Mouse (Mus musculus) layer of hippocampus, adult 8-10 months (tissue): Measurements from ENCODE around the gene Raly. TPM values are rescaled to one million over a fixed set of nuclear protein-coding genes. Genes with fewer than 3 reads are reported as not detected.
"Not testable (repeated sequence)": the region's sequence is repeated elsewhere in the genome, so short reads cannot be mapped to it uniquely, and the experiment has no call there.

Experiments
- DNase-seq, 2 experiments: peaks; one replicate each; pipeline ENCODE4 v3.0.0; 2022; ENCODE audit warnings: low spot score in 2 of 2
- total RNA-seq, 4 experiments: library from RNA; stranded (reverse); gene quantifications; 2 replicates each; pipeline ENCODE4 v1.2.4; 2022

Raly gene
- total RNA-seq, 4 experiments from 2014 or later: 63.5 to 70.0 (median 64.6) TPM

DNA sequence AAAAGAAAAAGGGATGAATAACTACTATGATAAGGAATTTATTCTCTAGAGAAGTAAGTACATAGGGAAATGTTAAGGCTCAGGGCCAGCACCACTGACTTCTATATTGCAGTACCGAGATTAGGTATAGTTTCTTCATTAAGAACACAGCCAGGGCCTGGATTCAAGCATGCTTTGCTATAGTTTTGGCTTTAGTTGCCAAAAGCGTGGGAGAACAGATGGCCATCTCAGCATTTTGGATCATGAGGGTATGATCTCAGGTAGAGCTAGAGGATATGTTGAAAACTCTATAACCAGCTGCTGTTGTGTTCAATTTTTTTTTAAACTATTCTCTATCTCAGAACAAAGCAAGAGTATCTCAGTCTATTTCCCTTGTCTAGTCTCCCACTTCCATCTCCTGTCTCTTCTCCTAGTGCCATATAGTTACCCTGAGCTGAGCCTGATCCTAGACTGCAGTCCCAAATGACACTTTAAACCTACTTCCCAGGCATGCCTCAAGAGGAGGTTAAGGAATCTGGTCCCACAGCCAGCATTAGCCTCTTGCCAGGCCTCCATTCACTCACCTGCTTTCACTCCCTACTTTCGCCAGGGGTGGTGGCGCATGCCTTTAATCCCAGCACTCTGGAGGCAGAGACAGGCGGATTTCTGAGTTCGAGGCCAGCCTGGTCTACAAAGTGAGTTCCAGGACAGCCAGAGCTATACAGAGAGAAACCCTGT, 43.4 kb downstream of the Raly start:
- no peak for DNase-seq

GRCm38 (mm10) chr2:154836537-154836936, 45.6 kb downstream of the Raly start:
- no peak for DNase-seq

GRCm38 (mm10) chr2:154848086-154848485, 57.2 kb downstream of the Raly start:
- DNase-seq: no peak

- DNase-seq: peak; percentile 32 to 69
Observed at GRCm38 (mm10) chr2:154855383-154855782, 64.5 kb downstream of the Raly start.

- no peak for DNase-seq
Observed at GRCm38 (mm10) chr2:154863672-154864071, 72.8 kb downstream of the Raly start.

- no peak for DNase-seq
Observed at GRCm38 (mm10) chr2:154865696-154866095, 74.8 kb downstream of the Raly start.

GRCm38 (mm10) chr2:154868106-154868505, 77.2 kb downstream of the Raly start:
- no peak for DNase-seq

DNA sequence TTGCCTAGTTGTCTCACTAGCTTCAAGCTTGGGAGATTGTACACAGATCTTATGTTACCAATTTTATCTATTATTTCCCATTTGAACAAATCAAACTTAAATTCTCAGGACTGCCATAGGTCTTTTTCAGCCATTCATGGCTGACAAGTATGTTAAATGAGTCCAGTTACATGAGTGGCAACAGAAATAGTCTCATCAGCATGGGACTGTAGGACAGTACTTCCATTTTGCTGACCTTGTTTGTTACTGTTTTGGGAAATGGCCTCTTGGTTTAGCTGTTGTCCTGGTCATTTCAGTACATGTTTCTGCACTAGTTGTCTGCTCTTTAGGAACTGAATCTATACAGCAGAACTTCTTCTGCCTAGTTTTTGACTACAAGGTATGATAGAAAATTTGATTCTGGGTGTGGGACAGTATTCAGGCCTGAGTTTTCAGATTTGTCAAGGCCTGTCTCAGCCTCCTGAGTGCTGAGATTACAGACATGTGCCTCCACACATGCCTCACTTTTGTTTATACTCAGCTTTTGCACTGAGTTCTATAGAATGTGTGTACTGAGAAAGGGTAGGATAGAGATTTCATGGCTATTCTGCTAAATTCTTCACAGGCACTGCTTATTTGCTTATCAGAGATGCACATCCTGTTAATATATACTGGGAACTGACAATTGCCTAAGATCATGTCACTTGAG, 79.2 kb downstream of the Raly start:
- DNase-seq: no peak

DNA sequence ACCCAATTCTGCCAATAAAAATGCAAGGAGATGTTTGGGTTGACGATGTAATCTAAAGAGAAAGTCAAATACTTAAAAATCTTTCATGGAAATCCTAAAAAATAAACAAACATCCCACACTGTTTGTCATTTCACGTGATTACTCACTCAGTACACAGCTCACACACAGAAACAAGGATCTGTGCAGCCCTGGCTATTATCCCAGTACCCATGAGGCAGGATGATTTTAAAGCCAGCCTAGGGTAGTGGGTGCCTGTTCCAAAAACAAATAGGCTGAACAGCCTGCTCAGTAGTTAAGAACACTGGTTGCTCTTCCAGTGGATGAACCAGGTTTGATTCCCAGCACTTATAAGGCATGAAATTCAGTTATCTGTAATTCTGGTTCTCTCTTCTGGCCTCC, 85.7 kb downstream of the Raly start:
- no peak for DNase-seq

- DNase-seq: no peak
Observed at GRCm38 (mm10) chr2:154891585-154891984, 100.7 kb downstream of the Raly start.

- DNase-seq: peak; percentile 96
Observed at GRCm38 (mm10) chr2:154892201-154893044, 101.5 kb downstream of the Raly start, which contains the start of gene Eif2s2. Gene Eif2s2 (minus strand): TSS chr2:154892935.

GRCm38 (mm10) chr2:154893045-154893385, 102.1 kb downstream of the Raly start:
- no peak for DNase-seq

DNA sequence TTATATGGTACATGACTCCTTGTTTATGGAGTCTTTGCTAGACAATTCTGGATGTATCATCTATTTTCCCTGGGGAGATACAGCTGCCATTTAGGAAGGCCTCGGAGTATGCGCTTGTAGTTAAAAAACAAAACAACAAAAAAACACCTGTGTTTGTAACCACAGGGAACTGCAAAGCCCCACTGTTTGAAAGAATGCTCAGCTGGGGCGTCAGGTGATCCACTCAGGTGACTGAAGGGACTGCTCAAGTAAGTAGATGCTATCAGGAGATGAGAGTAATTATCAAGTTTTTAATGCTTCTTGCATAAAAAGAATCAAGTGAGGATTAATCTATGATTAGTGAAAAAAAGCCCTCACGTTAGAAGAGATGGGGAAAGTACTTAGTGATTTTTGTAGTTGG, 102.7 kb downstream of the Raly start:
- DNase-seq: no peak

- not testable (repeated sequence) for DNase-seq
Observed at GRCm38 (mm10) chr2:154899004-154899403, 108.1 kb downstream of the Raly start.

DNA sequence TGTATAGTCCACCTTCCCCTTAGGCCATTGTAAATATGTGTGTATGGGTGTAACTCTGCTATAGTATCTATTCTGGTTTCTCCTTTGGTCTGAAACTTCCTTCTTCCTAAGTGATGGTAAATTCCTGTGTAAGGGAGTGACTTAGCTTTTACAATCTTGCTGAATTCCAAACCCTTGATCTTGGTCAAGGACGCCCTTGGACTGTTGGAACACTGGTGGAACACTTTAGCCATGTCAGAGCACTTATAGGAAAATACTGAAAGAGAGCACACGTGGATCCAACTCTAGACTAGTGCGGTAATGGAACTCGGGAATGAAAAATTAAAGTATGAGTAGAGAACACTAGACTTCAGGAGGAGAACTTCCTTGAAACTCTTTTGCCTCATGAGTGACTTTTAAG, 108.5 kb downstream of the Raly start:
- not testable (repeated sequence) for DNase-seq

GRCm38 (mm10) chr2:154902111-154902510, 111.2 kb downstream of the Raly start:
- no peak for DNase-seq

DNA sequence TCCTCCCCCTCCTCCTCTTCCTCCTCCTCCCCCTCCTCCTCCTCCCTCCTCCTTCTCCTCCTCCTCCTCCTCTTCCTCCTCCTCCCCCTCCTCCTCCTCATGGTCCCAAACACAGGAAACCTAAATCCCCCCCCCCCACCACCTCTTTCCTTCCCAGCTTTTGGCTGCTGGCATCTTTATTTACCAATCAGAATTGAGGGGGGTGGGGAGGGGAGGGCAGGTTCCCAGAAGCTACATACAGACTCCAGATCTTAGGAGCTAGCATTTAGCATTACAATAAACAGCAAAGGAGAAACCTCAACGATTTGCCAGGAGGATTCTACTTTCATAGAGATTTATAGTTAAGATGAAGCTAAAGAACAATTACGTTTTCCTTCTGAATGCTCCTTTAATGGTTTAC, 114.9 kb downstream of the Raly start:
- DNase-seq: no peak

GRCm38 (mm10) chr2:154908223-154908622, 117.3 kb downstream of the Raly start:
- DNase-seq: not testable (repeated sequence)

DNA sequence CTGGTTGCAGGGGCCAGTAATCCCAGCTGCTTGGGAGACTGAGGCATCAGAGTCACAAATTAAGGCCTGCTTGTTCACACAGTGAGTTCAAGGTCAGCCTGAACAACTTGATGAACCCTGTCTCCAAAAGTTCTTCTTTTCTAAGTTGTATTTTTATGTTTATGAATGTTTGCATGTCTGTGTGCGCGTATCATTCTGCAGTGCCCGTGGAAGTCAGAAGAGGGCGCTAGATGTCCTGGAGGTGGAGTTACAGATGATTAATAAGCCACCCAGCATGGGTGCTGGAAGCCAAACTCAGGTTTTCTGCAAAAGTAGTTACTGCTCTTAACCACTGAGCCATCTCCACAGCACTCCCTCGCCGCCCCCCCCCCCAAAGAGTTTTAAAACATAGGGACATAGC, 118.9 kb downstream of the Raly start:
- DNase-seq: no peak

- no peak for DNase-seq
Observed at GRCm38 (mm10) chr2:154915922-154916541, 125.1 kb downstream of the Raly start.

GRCm38 (mm10) chr2:154916547-154916946, 125.7 kb downstream of the Raly start:
- DNase-seq: no peak
